Mouse (Mus musculus) liver, embryonic 13.5 days (tissue): Measurements from ENCODE around the gene Cd300lg. TPM values are rescaled to one million over a fixed set of nuclear protein-coding genes. Genes with fewer than 3 reads are reported as not detected.

Experiments
- ATAC-seq: fragments of 200-750 bp; cut with Nextera tagmentation; 2 replicates; pipeline ENCODE4 v1.8.0; 2017; ENCODE audit warnings: low read depth, mild to moderate bottlenecking, moderate number of reproducible peaks, moderate library complexity
- DNase-seq: peaks from one replicate; pipeline ENCODE4 v3.0.0; 2022
- H3K27ac ChIP-seq: fragments of 300-500 bp; sonication (generic); 2 replicates; pipeline ENCODE4 v1.5.1; 2015; ENCODE audit warnings: moderate library complexity, mild to moderate bottlenecking, inconsistent platforms
- H3K27me3 ChIP-seq: fragments of 300-500 bp; sonication (generic); 2 replicates; pipeline ENCODE4 v1.6.1; 2015; ENCODE audit warnings: mild to moderate bottlenecking, inconsistent platforms
- H3K36me3 ChIP-seq: fragments of 300-500 bp; sonication (generic); 2 replicates; pipeline ENCODE4 v1.6.1; 2015; ENCODE audit warnings: mild to moderate bottlenecking, inconsistent platforms
- H3K4me1 ChIP-seq: fragments of 300-500 bp; sonication (generic); replicated peaks from 2 replicates; pipeline ENCODE4 v1.6.1; 2015; ENCODE audit warnings: inconsistent platforms
- H3K4me2 ChIP-seq: fragments of 300-500 bp; sonication (generic); 2 replicates; pipeline ENCODE4 v1.6.1; 2015; ENCODE audit warnings: inconsistent platforms, mild to moderate bottlenecking, moderate library complexity
- H3K4me3 ChIP-seq: fragments of 300-500 bp; sonication (generic); replicated peaks from 2 replicates; pipeline ENCODE4 v1.5.1; 2015; ENCODE audit warnings: mild to moderate bottlenecking, inconsistent platforms
- H3K9ac ChIP-seq: fragments of 300-500 bp; sonication (generic); 2 replicates; pipeline ENCODE4 v1.6.1; 2015; ENCODE audit warnings: mild to moderate bottlenecking, inconsistent platforms
- H3K9me3 ChIP-seq: fragments of 300-500 bp; sonication (generic); replicated peaks from 2 replicates; pipeline ENCODE4 v1.6.1; 2016; ENCODE audit warnings: inconsistent platforms
- WGBS: fragments of 180-500 bp; shearing (Covaris S2); methylation state at CpG from one replicate; pipeline ENCODE4 v1.1.7; 2015; ENCODE audit not compliant: insufficient replicate concordance; 5-methylcytosine and 5-hydroxymethylcytosine counted together
- polyA plus RNA-seq: library from polyadenylated mRNA; unstranded; fragments of >200 nt; fragmentation: Nextera tagmentation; extraction: Ambion mirVana; gene quantifications from 2 replicates; pipeline ENCODE4 v1.2.1, GENCODE M21; 2015

The Cd300lg gene
- polyA plus RNA-seq, 1 experiment from 2014 or later, result 0.63 TPM

DNA sequence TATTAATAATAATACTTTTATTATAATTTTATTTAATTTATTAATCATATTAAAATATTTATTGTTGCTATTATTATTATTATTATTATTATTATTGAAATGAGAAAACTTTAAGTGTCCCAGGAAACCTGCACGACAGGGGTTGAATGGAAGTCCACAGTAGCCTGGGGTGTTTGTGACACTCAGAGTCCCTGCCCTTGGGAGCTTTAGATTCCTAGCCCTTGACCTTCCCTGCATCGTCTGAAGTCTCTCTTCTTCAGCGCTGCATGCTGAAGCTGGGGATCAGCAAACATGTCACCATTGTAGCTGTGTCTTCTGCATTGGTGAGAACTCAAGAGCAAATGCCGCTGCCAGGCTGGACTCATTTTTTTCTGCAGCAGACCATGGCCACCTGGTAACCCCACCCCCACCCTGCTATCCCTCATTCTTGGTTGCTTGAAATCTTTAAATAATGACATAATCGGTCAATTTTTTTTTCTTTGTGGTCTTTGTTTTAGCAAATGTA lies 5.8 kb upstream of the Cd300lg start:
- DNase-seq (no peak), ATAC-seq (no peak)
- H3K9ac ChIP-seq, result no peak overlapping the region
- no peak overlapping the region for H3K27ac ChIP-seq
- peaks cover 7% of the 10 kb centered on the region; the same call in 1 of the 2 replicates for H3K27me3 ChIP-seq
- H3K36me3 ChIP-seq, result no peaks in the 10 kb centered on the region
- no peaks in the 10 kb centered on the region for H3K9me3 ChIP-seq
- H3K4me1 ChIP-seq, result no peaks in the 10 kb centered on the region; the same call in 1 of the 2 replicates
- no peak overlapping the region for H3K4me3 ChIP-seq
- H3K4me2 ChIP-seq, result no peak overlapping the region
- WGBS, result 69% methylated on average over 5 of the region's 5 CpGs

DNA sequence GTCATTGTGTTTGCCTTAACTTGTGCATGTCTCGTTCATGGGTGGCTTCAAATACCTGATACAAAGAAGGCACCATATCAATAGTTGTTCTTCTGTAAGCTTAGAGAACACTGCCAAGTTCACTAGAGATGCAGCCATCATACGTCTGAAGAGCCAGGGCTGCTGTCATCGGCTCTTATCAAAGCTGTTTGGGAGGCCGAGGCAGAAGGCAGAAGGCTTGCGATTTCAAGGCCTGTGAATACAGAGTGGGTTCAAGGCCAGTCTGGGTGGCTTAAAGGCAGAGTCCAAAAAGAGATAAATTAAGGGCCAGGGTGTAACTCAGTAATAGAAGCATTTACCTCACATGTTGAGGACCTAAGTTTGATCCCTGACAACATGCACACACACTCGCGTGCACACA lies 5.0 kb upstream of the Cd300lg start:
- H3K36me3 ChIP-seq, result no peaks in the 10 kb centered on the region

DNA sequence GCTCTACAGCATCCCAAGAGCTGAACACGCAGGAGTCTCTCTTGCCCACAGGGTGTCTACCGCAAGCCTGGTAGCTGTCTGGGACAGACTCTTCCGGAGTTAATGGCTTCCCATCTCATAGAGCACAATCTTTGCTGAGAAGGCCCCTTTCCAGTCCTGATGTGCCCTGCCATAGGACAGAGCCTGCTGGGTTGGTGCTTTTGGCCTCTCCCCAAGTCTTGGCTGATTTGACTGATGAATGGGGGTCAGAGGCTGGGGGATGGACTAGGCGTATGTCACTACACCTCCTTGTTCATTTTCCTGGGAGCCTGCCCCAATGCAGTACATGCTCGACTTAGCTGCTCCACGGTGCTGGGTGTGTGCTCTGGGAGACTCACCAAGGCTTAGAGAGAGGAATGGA lies 3.5 kb upstream of the Cd300lg start:
- H3K27ac ChIP-seq, result no peak overlapping the region
- no peak for DNase-seq
- no peaks in the 10 kb centered on the region; the same call in 1 of the 2 replicates for H3K4me1 ChIP-seq
- H3K27me3 ChIP-seq, result peaks cover 7% of the 10 kb centered on the region; the same call in 1 of the 2 replicates
- no peak overlapping the region for H3K9ac ChIP-seq
- no peaks in the 10 kb centered on the region for H3K36me3 ChIP-seq
- ATAC-seq, result no peak
- 72% methylated on average over 6 of the region's 6 CpGs for WGBS
- H3K4me2 ChIP-seq, result no peak overlapping the region
- H3K9me3 ChIP-seq, result no peaks in the 10 kb centered on the region
- no peak overlapping the region for H3K4me3 ChIP-seq

More for the DNA sequence above, 5.0 kb upstream of the Cd300lg start:
- no peaks in the 10 kb centered on the region; the same call in 1 of the 2 replicates for H3K4me1 ChIP-seq
- H3K27ac ChIP-seq, result no peak overlapping the region
- no peaks in the 10 kb centered on the region for H3K9me3 ChIP-seq
- DNase-seq (no peak), ATAC-seq (no peak)
- no peak overlapping the region for H3K4me2 ChIP-seq
- H3K9ac ChIP-seq, result no peak overlapping the region
- H3K27me3 ChIP-seq, result peaks cover 7% of the 10 kb centered on the region; the same call in 1 of the 2 replicates
- WGBS, result 49% methylated on average over 7 of the region's 7 CpGs
- no peak overlapping the region for H3K4me3 ChIP-seq

DNA sequence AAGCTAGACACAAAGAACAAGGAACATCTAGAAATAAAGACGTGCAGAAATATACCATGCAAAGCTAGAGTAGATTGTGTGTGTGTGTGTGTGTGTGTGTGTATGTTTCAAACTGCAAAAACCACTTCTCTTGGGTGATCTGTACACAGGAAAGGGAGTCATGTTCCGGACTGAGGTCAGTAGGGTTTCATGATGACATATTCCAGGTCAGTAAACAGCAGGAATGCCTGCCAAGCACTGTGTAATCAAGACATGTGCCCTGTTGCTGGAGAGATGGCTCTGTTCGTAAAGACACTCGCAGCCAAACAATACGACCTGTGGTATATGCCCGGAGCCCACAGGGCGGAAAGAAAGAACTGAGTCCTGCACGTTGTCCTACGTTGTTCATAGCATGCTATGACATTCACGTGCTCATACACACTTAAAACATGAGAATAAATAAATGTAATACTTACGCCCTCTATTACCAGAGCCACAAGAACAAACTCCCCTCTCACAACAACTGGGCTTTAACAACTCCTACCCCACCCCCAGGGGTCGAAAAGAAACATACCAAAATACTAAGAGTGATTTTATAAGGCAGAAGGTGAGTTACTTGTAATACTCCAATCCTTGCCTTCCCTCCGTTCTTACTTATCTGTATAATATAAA lies 1.7 kb upstream of the Cd300lg start:
- DNase-seq (no peak), ATAC-seq (no peak)
- 64% methylated on average over 13 of the region's 13 CpGs for WGBS
- Histone ChIP-seq H3K9ac (no peak overlapping the region), H3K4me1 (no peaks in the 10 kb centered on the region; the same call in 1 of the 2 replicates), H3K4me2 (no peak overlapping the region), H3K9me3 (no peaks in the 10 kb centered on the region), H3K27me3 (peaks cover 7% of the 10 kb centered on the region; the same call in 1 of the 2 replicates), H3K4me3 (no peak overlapping the region), H3K27ac (no peak overlapping the region), H3K36me3 (no peaks in the 10 kb centered on the region)

DNA sequence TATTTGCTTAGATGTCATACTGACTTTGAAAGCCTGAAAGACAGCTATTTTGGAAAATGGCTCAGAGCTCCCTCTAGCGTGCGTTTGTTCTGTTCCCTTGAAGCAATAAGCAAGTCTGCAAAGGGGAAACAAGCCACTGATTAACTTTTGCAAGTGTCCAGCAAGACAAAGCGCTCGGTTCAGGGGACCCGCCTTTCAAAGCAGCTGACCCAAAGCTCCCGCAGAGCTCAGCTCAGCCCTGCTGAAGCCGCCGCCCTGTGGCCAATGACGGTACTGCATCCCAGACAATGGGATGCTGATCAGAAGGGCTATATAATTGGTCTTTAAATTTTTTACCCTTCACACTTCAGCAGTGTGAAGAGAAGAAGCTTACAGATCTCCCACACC lies 1.2 kb upstream of the Cd300lg start:
- Histone ChIP-seq H3K27ac (no peak overlapping the region), H3K36me3 (no peaks in the 10 kb centered on the region), H3K4me2 (no peak overlapping the region), H3K4me1 (no peaks in the 10 kb centered on the region; the same call in 1 of the 2 replicates), H3K9ac (no peak overlapping the region), H3K27me3 (peaks cover 7% of the 10 kb centered on the region; the same call in 1 of the 2 replicates), H3K9me3 (0 out of 2 replicates have a peak, but pooled peaks cover under 1% of the 10 kb centered on the region), H3K4me3 (no peak overlapping the region)
- DNase-seq (peak; percentile 63), ATAC-seq (peak; percentile 63)
- 1% methylated on average over 9 of the region's 9 CpGs for WGBS

DNA sequence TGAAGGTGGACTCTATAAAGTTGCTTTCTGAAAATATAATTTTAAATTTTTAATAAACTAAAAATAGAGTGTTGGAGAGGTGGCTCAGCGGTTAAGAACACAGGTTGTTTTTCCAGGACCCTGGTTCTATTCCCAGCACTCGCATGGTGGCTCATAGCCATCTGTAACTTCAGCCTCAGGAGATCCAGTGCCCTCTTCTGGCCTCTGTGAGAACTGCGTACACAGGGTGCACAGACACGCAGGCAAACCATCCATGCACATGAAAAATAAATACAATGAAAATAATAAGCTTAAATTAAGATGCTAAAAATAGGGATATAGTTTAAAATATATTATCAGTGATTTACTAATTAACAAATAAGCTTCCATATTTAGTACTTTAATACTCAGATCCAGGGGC lies 663 bp upstream of the Cd300lg start:
- Histone ChIP-seq H3K4me2 (no peak overlapping the region), H3K4me3 (no peak overlapping the region), H3K36me3 (no peaks in the 10 kb centered on the region), H3K4me1 (no peaks in the 10 kb centered on the region; the same call in 1 of the 2 replicates), H3K9me3 (0 out of 2 replicates have a peak, but pooled peaks cover 6% of the 10 kb centered on the region), H3K9ac (no peak overlapping the region), H3K27me3 (peaks cover 7% of the 10 kb centered on the region; the same call in 1 of the 2 replicates), H3K27ac (no peak overlapping the region)
- DNase-seq (no peak), ATAC-seq (no peak)
- WGBS, result 57% methylated on average over 4 of the region's 4 CpGs

DNA sequence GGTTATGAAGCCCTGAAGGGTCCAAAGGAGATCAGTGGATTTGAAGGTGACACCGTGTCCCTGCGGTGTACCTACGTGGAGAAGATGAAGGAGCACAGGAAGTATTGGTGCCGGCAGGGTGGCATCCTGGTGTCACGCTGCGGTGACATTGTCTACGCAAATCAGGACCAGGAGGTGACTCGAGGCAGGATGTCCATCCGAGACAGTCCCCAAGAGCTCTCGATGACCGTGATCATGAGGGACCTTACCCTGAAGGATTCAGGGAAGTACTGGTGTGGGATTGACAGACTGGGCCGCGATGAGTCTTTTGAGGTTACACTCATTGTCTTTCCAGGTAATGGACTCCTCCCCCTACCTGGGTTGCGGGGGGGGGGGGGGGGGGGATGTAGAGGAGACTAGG lies 1.7 kb downstream of the Cd300lg start:
- no peak for ATAC-seq

DNA sequence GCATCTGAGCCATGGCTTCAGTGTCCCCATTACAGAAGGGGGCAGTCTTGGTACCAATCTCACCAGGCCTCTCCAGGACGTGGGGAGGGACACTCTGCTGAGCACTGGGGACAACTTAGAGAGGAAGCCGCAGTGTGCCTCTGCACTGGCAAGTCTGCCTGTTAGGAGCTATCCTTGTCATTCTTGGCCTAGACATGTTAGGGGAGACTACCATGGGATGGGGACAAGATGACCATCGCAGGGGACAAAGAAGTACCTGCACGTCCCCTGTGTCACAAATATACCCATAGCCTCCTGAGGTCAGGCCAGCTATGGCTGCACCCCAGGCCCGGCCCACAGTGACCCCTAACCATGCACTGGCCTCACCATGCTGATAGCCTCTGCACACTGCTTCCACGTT lies 2.1 kb downstream of the Cd300lg start:
- H3K36me3 ChIP-seq, result no peaks in the 10 kb centered on the region
- no peak overlapping the region for H3K4me3 ChIP-seq
- no peaks in the 10 kb centered on the region; the same call in 1 of the 2 replicates for H3K4me1 ChIP-seq
- no peaks in the 10 kb centered on the region; the same call in 1 of the 2 replicates for H3K27me3 ChIP-seq
- no peak overlapping the region for H3K9ac ChIP-seq
- DNase-seq (no peak), ATAC-seq (no peak)
- no peak overlapping the region for H3K4me2 ChIP-seq
- H3K27ac ChIP-seq, result no peak overlapping the region
- WGBS, result 66% methylated on average over 6 of the region's 6 CpGs
- 0 out of 2 replicates have a peak, but pooled peaks cover 6% of the 10 kb centered on the region for H3K9me3 ChIP-seq

More for the DNA sequence above, 1.7 kb downstream of the Cd300lg start:
- WGBS, result 77% methylated on average over 14 of the region's 14 CpGs
- Histone ChIP-seq H3K27ac (no peak overlapping the region), H3K36me3 (no peaks in the 10 kb centered on the region), H3K27me3 (no peaks in the 10 kb centered on the region; the same call in 1 of the 2 replicates), H3K9ac (no peak overlapping the region), H3K9me3 (0 out of 2 replicates have a peak, but pooled peaks cover 6% of the 10 kb centered on the region), H3K4me1 (no peaks in the 10 kb centered on the region; the same call in 1 of the 2 replicates), H3K4me2 (no peak overlapping the region), H3K4me3 (no peak overlapping the region)
- no peak for DNase-seq

DNA sequence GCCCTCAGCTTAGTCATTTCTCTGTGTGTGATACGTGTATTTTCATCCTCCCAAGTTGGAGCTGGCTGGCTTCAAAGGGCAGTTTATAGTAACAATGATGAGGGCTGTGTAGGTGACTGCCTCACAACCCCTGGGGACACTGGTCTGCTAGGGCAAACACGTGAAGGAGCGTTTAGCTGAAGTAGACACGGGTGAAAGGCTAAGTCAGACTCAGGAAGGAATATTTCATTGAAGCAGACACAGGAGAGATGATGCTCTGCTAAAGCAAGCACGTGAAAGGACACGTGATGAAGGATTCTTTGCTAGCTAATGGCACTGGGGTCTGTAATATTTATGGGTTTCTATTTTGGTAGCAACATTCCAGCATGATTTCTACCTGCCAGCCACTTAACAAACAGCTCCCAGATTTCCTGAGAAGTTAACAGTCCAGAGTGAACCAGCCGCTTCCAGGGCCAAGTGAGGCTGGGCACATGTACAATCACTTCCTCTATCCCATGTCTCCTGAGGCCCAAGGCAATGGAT lies 3.4 kb downstream of the Cd300lg start:
- DNase-seq, result no peak
- Histone ChIP-seq H3K27ac (no peak overlapping the region), H3K36me3 (no peaks in the 10 kb centered on the region), H3K4me3 (no peak overlapping the region), H3K9me3 (0 out of 2 replicates have a peak, but pooled peaks cover 6% of the 10 kb centered on the region), H3K4me1 (no peaks in the 10 kb centered on the region; the same call in 1 of the 2 replicates), H3K27me3 (no peaks in the 10 kb centered on the region), H3K4me2 (no peak overlapping the region), H3K9ac (no peak overlapping the region)
- no peak for ATAC-seq
- 70% methylated on average over 7 of the region's 7 CpGs for WGBS

DNA sequence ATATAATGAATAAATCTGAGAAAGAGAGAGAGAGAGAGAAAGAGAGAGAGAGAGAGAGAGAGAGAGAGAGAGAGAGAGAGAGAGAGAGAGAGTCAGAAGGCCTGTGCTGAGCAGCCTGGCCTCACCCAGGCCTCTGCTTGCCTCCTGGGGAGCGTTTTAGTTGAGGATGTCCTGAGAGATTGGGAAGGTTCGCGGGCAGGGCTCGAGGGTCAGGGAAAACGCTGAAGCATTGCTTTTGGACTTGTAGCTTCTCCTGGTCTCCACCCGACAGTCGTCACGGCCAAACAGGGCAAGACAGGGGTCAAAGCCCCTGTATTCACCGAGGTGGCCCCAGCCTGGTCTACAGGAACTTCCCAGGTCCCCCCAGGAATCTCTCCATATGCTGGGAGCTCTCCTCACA lies 5.3 kb downstream of the Cd300lg start:
- whole genome bisulfite sequencing, result 64% methylated on average over 9 of the region's 9 CpGs

DNA sequence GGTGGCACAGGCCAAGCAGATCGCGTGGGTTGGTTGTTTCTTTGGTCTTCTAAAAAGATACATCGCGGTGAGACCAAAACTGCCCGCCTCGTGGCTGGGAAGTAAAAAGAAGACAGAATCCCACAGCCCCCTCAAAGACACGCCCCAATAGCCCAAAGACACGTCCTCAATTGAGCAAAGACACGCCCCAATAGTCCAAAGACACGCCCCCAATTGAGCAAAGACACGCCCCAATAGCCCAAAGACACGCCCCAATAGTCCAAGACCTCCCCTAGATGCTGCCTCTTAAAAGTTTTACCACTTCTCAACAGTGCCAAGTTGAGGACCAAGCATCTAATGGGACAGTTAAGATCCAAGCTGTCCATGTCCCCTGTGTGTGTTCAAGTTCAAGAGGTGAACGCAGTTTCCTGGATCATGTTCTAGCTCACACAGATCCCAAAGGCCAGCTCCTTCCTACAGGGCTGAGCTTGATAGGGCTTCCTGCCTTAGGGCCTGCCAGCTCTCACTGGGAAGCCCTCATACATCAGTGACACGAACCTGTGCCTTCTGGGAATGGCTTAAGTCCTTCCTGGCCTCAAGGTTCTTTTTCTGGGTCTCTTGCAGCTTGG lies 8.7 kb downstream of the Cd300lg start:
- 0 out of 2 replicates have a peak, but pooled peaks cover 6% of the 10 kb centered on the region for H3K9me3 ChIP-seq
- no peaks in the 10 kb centered on the region for H3K36me3 ChIP-seq
- H3K4me2 ChIP-seq, result no peak overlapping the region
- H3K27me3 ChIP-seq, result 0 out of 2 replicates have a peak, but pooled peaks cover 17% of the 10 kb centered on the region
- DNase-seq, result no peak
- H3K27ac ChIP-seq, result no peak overlapping the region
- 51% methylated on average over 14 of the region's 14 CpGs for WGBS
- no peak overlapping the region for H3K9ac ChIP-seq
- no peak overlapping the region for H3K4me3 ChIP-seq
- no peak for ATAC-seq
- H3K4me1 ChIP-seq, result no peaks in the 10 kb centered on the region

More for the DNA sequence above, 5.3 kb downstream of the Cd300lg start:
- Histone ChIP-seq H3K4me2 (no peak overlapping the region), H3K27ac (no peak overlapping the region), H3K36me3 (no peaks in the 10 kb centered on the region), H3K27me3 (no peaks in the 10 kb centered on the region), H3K9ac (no peak overlapping the region), H3K4me3 (no peak overlapping the region), H3K4me1 (no peaks in the 10 kb centered on the region), H3K9me3 (0 out of 2 replicates have a peak, but pooled peaks cover 6% of the 10 kb centered on the region)
- DNase-seq, result no peak
- ATAC-seq, result no peak
